Mouse (Mus musculus) left cerebral cortex, adult 11 months (tissue): Measurements from ENCODE around the gene Nemp1.

ENCODE experiments used
- DNase-seq: peaks from one replicate; pipeline ENCODE4 v3.0.0; 2022; ENCODE audit warnings: low spot score

Gene Nemp1

DNA sequence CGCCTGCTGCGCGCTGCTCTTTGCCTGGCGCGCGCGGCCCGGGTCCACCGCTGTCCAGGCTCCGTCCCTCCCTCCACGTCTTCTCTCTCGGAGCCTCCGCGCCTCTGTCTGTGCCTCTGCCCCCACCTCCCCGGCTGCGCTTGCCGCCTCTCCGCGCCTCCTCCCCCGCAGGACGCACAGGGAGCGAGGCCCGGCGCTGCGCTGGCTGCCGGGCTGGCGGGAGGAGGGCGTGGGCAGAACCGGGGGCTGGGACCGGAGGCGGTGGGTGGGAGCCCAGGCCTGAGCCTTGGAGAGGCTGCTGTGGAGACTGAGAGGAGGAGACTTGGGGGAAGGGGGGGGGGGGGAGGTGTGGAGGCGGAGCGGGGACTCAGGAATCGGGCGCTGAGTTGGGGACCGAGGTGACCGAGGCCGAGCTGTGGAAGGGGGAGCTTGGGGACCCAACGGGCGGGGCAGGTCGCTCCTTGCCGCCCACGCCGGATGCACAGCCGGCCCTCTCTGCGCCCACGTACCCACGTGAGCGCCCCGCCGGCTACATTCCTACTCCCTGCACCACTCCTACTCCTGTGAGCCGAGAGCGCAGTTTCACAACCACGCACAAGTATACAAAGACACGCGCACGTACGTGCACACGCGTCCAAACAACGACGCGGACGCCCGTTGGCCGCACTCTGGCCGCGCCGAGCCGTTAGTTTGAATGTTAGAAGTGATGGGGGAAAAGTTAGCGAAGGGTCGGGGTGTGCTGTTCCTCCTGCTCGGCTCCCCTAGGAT lies at the start of gene Nemp1:
Gene Nemp1 (plus strand): TSS at position 401 of the 768 bp plus-strand sequence.
- DNase-seq, result no peak

DNA sequence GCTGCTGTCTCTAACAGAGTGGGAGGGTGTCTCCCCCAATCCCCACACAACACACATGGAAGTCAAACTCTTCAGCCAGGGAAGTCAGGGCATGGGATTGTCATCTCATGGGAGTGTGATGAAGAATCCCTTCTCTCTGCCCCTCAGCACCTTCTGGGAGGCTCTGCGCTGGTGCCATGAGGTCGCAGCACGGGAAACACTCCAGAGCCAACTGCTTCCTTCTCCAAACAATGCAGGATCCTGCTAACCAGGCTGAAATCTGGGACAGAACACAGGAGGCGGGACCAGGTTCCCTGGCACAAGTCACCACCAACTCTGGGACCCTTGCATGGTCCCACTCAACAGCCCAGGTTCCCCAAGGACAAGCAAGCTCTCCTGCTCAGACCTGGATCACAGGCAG lies 49.4 kb upstream of the Nemp1 start:
- no peak for DNase-seq

DNA sequence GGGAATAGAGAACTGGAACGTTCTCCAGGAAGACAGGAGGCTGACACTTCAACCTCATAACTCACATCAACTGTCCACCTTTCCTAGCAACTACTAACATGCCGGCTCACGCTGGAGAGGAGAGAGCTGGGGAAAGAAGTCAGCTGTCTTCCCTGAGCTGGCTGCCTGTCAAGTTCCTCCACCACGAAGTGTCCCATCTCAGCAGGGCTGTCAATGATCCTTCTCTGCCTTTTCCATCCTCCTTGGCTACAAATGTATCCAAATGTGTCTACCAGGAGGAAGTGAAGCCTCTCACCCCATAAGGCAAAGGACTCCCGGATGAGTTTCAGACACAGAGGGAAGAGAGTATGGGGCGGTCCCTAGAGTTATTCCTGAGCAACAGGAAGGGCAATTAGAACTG lies 48.5 kb upstream of the Nemp1 start:
- DNase-seq, result no peak

DNA sequence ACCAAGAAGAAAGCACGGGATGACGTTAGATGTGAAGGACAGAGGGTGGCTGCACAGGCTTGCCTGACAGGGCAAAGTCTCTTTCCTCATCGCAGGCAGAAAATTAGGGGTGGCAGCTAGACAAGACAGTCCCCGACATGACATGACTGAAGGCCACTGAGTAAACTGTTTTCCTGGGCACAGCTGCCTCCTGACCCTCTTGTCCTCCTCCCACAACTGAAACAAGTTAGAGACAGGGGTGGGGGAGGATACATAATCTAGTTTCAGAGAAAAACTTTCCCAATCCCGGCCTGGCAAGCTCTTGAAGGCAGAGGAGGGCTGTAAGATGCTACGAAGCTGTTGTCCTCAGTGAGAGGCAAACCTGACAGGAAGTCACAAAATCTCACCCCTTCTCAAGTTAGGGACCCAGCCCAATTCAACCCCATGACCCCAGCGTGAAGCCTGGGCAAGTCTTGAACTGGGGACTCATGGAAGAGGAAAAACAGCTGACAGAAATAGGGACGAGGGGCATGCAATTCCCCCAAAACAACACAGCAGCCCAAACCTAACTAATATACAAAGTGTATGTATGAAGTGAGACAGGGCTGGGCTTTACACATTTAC lies 47.5 kb upstream of the Nemp1 start:
- DNase-seq, result no peak

DNA sequence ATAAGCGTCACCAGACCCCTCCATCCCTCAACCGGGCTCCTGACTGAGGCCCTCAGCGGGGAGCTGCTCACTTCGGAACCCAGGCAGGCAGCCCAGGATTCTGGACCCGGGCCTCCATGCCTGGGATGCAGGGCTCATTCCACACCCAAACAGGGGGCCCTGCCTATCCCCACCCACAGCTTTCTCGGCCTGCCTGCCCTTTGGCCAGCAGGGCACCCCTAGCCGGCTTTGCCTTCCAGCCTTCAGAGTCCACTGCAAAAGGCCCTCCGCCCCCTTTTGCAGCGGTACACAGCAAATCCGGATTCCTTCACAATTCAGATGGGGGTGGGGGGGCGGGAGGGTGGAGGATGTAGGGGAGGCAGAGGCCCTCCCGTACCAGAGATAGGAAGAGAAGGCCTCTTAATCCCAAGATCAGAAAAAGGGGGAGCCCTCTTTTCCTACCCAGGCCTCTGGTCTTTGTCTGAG lies 46.7 kb upstream of the Nemp1 start:
- DNase-seq, result no peak

DNA sequence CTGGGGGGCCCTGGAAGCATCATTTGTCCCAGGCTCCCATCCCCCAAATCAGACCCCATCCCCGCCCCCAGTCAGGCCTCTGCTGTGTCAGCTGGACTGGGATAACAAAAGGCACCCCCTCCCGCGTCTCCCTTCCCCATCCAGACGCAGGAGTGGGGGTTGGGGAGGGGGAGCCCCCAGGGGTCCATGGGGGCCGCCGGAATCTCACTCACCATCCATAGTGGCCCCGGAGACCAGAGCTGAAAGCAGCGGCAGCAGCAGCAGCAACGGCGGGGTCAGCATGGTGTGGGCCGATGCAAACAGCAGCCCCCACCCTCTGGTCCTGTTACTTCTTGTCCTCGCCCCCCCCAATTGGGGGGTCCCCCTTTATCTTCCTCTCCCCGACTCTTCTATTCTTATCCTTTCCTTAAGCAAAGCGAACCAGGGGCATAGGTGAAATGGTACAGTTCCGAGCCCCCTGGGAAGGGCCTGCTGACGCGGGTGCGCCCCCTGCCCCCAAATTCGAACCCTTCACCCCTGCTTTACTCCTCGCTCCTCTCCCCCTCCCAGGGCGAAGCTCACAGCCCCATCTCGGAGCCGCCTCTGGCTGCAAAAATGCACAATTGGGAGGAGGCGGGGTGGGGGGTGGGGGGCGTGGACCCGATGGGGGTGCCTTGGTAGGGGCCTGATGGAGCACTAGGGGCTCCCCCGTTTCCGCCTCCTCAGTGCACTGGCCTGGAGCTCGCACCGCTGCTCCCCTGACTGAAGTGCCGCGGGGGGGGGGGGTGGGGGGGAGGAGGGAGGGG lies 46.1 kb upstream of the Nemp1 start, which contains the start of gene Lrp1:
Gene Lrp1 (minus strand): TSS at position 743 of the 785 bp plus-strand sequence.
- no peak for DNase-seq

DNA sequence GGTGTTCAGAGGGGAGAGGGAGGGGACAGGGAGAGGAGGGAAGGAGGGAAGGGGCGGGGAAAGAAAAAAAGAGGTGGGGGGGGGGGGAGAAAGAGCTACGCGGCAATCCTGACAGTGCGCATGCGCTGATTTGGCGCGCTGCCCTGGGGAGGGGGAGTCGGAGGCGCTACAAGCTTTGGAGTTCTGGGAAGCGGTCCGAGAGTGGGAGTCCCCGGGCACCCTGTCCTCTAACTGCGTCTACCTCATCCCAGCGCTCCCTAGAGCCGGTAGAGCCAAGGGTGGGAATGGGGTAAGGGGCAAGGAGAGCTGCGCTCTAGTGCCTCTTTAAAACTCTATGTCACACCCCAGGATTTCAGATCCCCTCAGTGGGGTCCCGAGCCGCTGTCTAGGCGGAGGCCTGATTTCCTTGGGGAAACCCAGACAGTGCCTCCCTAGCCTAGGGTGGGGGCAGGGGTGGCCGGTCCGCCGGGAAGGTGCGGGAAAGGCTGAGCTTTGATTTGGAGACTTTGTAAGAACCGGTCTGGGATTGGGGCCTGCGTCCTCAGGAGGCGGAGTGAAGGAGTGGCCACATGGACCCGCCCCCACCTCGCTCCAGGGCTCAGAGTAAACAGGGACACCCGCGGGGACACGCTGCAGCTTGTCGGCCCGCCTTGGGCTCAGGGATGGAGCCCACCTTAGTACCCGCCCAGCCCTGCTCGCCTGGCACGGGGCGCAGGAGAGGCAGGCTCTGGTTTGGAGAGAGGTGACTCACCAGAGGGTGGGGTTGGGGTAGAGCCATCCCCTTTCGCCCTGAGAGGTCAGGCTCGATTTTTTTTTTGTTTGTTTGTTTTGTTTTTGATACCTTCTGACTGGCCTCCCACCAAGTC lies 45.3 kb upstream of the Nemp1 start:
- peak; percentile 85 for DNase-seq

DNA sequence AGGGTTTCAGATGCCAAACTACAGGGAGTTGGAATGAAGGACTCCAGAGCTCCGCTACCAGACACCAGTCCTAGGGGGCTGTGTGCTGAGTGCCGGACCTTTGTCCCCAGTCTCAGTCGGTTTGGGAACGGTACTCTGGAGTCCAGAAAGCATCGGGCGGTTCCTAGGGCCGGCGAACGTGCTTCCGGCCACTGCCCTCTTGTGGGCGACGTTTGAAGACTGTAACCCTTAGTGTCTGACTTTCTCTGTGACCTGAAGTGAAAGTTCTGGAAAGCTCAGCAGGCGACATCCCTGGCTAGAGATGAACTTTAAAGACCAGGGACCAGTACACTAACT lies 44.7 kb upstream of the Nemp1 start:
- DNase-seq, result no peak

DNA sequence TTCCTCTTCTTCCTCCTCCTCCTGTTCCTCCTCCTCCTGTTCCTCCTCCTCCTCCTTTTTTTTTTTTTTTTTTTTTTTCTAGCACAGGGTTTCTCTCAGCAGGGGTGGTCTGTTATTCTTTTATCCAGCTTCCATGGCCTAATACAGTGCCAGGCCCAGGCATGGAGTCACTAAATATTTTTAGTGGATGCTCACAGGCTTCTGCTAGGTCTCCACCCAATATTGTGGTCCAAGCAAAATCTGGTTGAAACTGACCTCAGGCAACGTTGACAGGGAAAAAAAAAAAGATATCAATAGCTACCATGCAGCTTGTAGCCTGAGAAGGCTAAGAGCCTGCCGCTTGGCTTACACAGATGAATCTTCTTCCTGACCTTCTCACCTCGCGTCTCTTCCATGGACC lies 44.0 kb upstream of the Nemp1 start:
- DNase-seq, result no peak

DNA sequence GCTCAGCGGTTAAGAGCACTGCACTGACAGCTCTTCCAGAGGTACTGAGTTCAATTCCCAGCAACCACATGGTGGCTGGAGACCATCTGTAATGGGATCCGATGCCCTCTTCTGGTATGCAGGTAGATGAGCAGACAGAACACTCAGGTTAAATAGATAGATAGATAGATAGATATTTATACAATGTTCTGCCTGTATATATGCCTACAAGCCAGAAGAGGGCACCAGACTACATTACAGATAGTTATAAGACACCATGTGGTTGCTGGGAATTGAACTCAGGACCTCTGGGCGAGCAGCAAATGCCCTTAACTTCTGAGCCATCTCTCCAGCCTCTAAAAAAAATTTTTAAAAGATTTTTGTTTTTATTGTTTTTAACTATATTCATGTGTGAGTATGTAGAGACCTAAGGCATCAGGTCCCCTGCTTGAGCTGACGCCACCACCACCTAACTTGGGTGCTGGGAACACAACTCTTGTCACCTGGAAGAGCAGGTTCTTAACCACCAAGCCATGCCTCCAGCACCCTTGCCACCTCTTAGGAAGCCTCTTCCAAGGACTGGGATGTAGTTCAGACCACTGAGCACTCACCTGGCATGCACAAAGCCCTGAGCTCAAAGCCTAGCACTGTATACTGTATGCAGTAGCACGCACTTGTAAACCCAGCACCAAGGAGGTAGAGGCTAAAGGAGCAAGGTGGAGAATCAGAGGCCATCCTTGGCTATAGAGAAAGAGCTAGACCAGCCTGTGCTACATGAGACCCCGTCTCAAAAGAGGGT lies 43.1 kb upstream of the Nemp1 start:
- no peak for DNase-seq

DNA sequence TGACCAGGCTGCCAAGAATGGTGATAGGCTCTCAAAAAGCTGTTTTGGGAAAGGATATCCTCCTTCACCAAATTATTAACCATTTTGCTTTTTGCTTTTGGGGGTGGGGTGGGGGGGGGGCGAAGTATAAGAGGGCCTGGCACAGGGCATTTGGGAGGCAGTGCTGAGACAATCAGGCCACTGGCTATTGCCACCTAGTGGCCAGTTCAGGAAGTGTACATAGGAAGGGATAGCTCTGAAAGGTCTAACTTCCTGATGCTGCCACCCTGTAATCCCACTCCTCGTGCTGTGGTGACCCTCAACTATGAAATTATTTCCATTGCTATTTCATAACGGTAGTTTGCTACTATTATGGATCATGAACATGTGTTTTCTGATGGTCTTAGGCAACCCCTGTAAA lies 40.3 kb upstream of the Nemp1 start:
- DNase-seq, result no peak

DNA sequence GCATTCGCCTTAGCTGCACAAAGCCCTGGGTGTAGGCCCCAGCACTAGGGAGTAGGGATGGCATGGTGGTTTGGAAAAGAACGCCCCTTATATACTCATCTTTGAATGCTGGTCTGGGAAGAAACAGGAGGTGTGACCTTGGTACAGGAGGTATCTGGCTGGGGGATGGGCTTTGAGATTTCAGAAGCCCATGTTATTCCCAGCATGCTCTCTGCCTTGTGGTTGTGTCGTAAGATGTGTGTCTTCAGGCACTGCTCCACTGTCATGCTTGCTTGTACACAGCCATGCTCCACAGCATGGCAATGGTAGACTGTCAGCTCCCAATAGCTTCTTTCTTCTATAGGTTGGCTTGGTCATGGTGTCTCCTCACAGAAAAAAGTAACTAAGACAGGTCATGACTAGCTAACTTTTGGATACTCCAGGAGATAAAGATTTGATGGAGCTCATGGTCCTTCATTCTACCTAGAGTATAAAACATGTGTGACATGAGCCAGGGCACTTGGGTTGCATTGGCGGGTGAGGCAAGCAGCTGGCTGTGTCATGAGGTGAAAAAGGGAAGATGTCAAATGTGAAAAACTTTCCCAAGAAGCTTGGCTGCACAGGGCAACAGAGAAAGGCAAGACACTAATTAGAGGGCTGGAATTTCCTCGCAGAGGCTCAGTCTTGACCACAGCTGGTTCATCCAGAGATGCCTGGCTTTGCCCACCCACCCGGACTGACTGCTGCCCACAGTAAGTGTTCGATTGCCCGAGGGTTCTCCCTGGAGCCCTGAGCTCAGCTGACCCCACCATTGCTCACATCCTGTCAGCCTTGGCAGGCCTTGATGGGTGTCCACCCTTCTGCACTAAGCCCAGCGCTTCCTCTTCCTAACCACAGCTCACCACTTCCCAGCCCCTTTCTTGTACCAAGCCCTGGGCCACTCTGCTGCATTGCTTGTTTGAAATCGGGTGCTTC lies 35.2 kb upstream of the Nemp1 start:
- no peak for DNase-seq

DNA sequence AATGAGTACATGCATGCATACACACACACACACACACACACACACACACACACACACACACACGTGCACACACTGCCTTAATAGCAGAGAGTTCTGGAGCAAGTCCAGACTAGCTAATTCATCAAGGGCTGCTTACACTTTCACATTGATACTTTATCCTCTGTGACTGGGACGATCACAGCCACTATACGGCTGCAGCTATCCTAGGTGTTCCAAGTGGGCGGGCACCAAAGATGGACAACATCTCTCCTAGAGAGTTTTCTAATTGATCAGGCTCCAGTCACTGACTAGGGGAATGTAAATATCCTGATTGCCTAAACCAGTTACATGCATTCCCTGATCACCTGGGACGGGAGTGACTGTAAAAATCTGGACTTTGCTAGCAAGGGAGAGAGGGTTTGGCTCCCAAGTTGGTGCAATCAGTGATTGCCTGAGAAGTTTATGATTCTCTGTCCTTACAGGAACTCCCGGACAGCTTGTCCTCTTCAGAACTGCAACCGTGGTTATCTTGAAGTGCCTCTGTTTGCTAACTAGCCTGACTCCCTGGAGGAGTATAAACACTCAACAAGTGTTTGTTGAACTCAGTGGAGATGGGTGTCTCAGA lies 33.9 kb upstream of the Nemp1 start:
- DNase-seq, result no peak

DNA sequence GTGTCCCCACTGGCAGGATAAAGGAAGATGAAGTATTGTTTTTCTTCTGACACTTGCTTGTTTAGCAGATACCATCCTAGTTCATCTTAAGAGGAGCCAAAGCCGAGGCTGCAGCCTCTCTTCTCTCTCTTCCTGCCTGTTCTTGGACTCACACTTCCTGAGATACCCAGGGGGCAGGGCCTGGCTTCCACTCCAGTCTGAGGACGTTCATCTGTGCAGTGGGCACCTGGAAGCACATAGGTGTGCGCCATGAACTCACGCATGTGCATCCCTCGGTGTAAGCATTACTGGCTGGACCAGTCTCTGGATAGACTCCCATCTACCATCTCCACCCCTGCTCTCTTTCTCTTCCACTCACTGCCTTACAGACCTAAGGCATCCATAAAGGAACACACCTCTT lies 26.3 kb upstream of the Nemp1 start:
- no peak for DNase-seq

DNA sequence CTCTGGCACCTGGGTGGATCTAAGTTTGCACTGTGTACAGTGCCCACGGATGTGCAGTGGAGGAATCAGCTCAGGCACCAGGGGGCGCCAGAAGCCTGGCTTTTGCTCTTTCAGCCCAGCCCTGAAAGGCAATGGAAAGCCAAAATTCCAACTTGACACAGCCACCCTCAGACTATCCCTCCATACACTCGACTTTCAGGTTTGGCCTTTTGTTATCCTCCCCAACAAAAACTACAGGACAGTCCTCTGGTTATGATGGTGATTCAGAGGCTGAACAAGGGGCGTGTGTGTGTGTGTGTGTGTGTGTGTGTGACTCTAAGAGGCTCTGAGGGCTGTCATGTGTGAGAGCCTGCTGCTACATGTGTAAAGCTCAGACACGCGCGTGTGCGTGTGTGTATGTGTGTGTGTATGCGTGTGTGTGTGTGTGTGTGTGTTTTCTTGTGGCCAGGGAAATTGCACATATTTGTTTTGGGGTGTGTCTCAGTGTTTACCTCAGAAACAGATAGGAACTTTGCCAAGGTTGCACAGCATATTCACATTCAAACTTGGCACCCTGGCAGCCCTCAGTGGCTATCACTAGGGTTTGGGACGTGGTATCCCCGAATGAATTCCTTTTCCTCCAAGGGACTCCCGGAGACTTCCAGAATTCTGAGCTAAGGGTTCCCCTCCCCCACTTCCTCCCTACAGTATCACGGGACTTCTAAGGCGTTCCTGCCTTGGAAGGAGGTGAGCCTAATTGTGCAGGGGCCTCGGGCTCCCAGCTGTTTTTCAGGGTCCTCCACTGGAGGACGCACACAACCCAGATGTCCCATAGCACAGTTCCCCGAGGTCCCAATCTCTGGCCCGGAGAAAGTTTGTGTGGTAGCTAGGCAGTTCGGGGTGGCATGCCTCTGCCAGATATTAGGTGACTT lies 24.6 kb upstream of the Nemp1 start:
- no peak for DNase-seq

DNA sequence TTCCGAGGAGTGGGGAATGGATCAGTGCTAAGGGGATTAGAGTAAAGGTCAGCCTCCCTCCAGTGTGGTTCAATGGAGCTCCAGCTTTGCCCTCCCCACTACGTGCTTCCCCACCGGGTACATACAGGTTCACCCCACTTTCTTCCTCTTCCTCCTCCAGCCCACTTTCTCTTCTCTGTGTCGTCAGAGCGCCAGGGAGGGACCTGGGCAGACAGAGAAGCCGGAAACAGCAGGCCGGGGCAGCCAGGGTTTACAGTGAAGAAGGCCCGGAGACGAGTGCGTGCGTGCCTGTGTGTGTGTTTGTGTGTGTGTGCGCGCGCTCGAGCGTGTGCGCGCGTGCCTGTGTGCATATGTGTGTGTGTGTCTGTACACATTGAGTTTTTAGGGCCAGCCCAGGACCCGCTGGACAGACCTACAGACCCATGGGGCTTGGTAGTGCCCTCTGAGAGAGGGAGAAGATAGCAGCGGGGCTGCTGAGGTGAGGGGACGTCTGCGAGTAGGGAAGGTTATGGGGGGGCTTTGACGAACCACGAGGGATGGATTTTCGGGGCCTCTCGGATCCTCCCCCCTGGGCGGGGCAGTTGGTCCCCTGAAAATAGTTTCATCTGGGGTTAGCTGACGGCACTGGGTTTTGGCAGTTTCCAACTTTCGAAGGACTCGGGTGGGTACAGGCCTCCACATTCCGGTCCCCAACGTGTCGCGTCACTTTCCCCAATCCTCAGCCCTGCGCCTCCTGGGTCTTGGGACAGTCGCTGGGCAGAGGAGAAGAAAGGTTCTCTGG lies 23.7 kb upstream of the Nemp1 start, which contains the start of gene Stat6:
Gene Stat6 (plus strand): TSS at position 215 of the 781 bp plus-strand sequence.
- DNase-seq, result no peak

DNA sequence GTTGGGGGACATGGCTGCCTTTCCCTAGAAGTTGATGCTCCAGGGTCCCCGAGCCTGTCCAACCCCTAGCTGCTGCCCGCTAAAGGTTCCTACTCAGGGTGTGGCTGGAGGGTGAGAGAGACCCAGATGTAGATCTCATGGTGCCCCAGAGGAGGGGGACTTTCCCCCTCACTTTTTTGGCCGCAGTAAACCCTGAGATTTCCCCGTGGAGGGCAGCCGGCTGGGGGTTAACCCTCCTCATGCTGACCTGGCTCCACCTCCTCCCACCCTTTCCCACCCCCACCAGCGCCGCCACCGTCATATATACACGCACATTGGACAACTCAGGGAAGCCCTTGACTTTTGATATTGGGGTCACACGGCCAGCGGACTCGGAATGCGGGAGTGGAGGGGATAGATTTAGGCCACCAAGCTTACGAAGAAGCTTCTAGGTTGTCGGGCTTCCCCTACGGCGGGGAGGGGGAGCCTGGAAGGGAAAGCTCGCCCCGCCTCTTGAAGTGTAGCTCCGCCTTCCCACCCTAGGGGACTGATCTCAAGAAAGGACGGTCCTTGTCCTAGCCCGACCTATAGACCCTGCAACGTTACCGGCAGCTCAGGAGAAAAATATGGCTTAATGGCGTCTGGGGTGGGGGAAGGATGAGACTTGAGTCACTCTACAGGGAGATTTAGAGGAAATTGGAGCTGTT lies 23.0 kb upstream of the Nemp1 start:
- no peak for DNase-seq
